Mouse (Mus musculus) myocyte (in vitro differentiated cells): ENCODE measurements at regions not wholly inside any gene's neighbourhood (a gene's known extent, or its start where the extent isn't known, plus 50 kb on each side); places are given as distances from the start of the nearest gene placed in this dataset.

ENCODE experiments used
- E2F4 ChIP-seq: IDR thresholded peaks from one replicate; pipeline ENCODE4 v1.6.1; 2011; ENCODE audit warnings: mild to moderate bottlenecking, control low read depth, moderate library complexity; ENCODE audit not compliant: insufficient read depth
- MAX ChIP-seq: IDR thresholded peaks from one replicate; pipeline ENCODE4 v1.6.1; 2011; ENCODE audit warnings: low read depth, mild to moderate bottlenecking, control low read depth
- MYOD1 ChIP-seq, 3 experiments: IDR thresholded peaks; one replicate each; pipeline ENCODE4 v1.6.1; 2011; ENCODE audit warnings: control low read depth in 2 of 3, low read depth in 2 of 3, mild to moderate bottlenecking in 2 of 3, moderate library complexity in 1 of 3; ENCODE audit not compliant: insufficient read length in 2 of 3, control insufficient read depth in 1 of 3
- MYOG ChIP-seq, 3 experiments: IDR thresholded peaks; one replicate each; pipeline ENCODE4 v1.6.1; 2011; ENCODE audit warnings: control low read depth in 2 of 3, low read depth in 2 of 3, mild to moderate bottlenecking in 2 of 3; ENCODE audit not compliant: insufficient read length in 2 of 3, control insufficient read depth in 1 of 3, insufficient read depth in 1 of 3
- POLR2A ChIP-seq: IDR thresholded peaks from one replicate; pipeline ENCODE4 v1.6.1; 2011; ENCODE audit warnings: low read depth, mild to moderate bottlenecking, control low read depth, moderate library complexity; ENCODE audit not compliant: insufficient read length
- TCF12 ChIP-seq: IDR thresholded peaks from one replicate; pipeline ENCODE4 v1.6.1; 2011; ENCODE audit warnings: mild to moderate bottlenecking, control low read depth; ENCODE audit not compliant: poor library complexity, insufficient read depth, severe bottlenecking

- TF ChIP-seq POLR2A (no peak), TCF12 (no peak), E2F4 (no peak), MAX (no peak), MYOG (IDR thresholded peaks at IDR 0.05; ENCODE audit: control insufficient read depth in 1 of 3, insufficient read depth in 1 of 3, insufficient read length in 2 of 3, low read depth in 2 of 3) (no peak), MYOD1 (IDR thresholded peaks at IDR 0.05; ENCODE audit: control insufficient read depth in 1 of 3, insufficient read length in 2 of 3, low read depth in 2 of 3) (no peak)
Measured at GRCm38 (mm10) chr8:113125586-113125985, 509.8 kb upstream of the Mon1b start.
